Mouse (Mus musculus): ENCODE data around the gene Ulbp1. TPM values are rescaled to one million over a fixed set of nuclear protein-coding genes. Genes with fewer than 3 reads are reported as not detected.

Ulbp1 gene
- polyA plus RNA-seq, 1 experiment from 2014 or later = 9.0 TPM

Other genes with a start within 250 kb of the Ulbp1 start
- 1.5 and 1.9 TPM in 2 replicates for gene Lrp11, start 116.2 kb upstream of the Ulbp1 start, polyA plus RNA-seq (2014; fragmentation: Nextera tagmentation; extraction: Ambion mirVana)
- 35.4 and 37.5 TPM in 2 replicates for gene Nup43, start 193.9 kb upstream of the Ulbp1 start, polyA plus RNA-seq (2014; fragmentation: Nextera tagmentation; extraction: Ambion mirVana)
- gene Pcmt1, start 207.5 kb upstream of the Ulbp1 start, polyA plus RNA-seq (2014; fragmentation: Nextera tagmentation; extraction: Ambion mirVana) = 130 and 134 TPM in 2 replicates
- 5.3 and 6.0 TPM in 2 replicates for gene Lats1, start 207.6 kb upstream of the Ulbp1 start, polyA plus RNA-seq (2014; fragmentation: Nextera tagmentation; extraction: Ambion mirVana)